Mouse (Mus musculus): Measurements from ENCODE around the gene Dgat2. TPM values are rescaled to one million over a fixed set of nuclear protein-coding genes. Genes with fewer than 3 reads are reported as not detected.
A peak's percentile ranks its signal among the peaks of the same experiment; 100 is the strongest.

The Dgat2 gene
- polyA plus RNA-seq, 1 experiment from 2014 or later = 9.7 TPM

DNA sequence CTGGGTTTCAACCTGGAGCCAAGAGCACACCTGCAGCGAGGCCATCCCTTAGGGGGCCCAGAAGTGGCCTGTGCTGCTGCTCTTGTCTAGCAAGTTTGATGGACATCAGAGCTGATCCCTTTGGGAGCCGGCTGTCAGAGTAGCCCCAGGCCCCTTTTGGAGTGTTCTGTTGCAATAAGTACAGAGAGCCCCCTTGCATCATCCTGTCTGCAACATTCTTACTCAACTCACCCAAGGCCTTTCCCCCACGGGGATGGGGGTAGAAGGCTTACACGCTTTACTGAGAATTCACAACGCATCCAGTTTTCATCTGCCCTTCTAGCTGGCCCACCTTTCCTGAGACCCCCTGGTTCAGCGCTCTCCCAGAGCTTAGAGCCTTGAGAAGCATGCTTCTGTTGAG is 6.1 kb upstream of the Dgat2 start:
- WGBS = 81% methylated on average over 6 of the region's 6 CpGs
- ATAC-seq (ENCODE audit: low FRiP score, low read depth) = no peak
- H3K9ac ChIP-seq (replicated peaks) = no peak overlapping the region
- H3K4me3 ChIP-seq = no peak overlapping the region
- no peaks in the 10 kb centered on the region for H3K36me3 ChIP-seq
- peaks cover 8% of the 10 kb centered on the region for H3K27me3 ChIP-seq
- no peak overlapping the region for H3K27ac ChIP-seq (replicated peaks)
- no peaks in the 10 kb centered on the region for H3K9me3 ChIP-seq
- H3K4me2 ChIP-seq (replicated peaks) = no peak overlapping the region
- H3K4me1 ChIP-seq = peaks cover 3% of the 10 kb centered on the region; the same call in 1 of the 2 replicates

DNA sequence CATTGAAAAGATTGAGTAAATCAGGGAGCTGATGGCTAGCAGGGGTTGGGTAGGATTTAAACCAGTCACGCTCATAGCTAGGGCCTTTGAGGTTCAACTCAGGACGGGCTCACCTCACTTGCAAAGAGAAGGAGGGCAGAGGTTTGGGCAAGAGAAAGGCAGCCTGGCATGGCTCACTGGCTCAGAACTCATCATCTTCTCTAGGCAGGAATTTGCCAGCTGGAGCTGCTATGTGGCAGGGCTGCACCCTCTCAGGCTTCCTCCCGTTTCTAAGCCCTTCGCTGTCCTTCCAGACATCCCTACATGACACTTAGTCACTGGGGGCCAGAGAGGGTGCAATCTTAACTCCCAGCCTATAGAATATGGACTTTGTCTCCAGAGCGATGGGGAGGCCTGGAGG is 4.9 kb upstream of the Dgat2 start:
- H3K4me3 ChIP-seq = no peak overlapping the region
- H3K4me2 ChIP-seq (replicated peaks) = no peak overlapping the region
- H3K4me1 ChIP-seq = peaks cover 10% of the 10 kb centered on the region; the same call in 1 of the 2 replicates
- ATAC-seq (ENCODE audit: low FRiP score, low read depth) = no peak
- no peaks in the 10 kb centered on the region for H3K9me3 ChIP-seq
- 81% methylated on average over 5 of the region's 5 CpGs for WGBS
- no peak overlapping the region for H3K27ac ChIP-seq (replicated peaks)
- no peaks in the 10 kb centered on the region for H3K36me3 ChIP-seq
- H3K27me3 ChIP-seq = peaks cover 13% of the 10 kb centered on the region
- H3K9ac ChIP-seq (replicated peaks) = no peak overlapping the region

GRCm38 (mm10) chr7:99185405-99185804 is 2.9 kb upstream of the Dgat2 start:
- Histone ChIP-seq H3K9me3 (no peaks in the 10 kb centered on the region), H3K4me3 (no peak overlapping the region), H3K9ac (replicated peaks) (no peak overlapping the region), H3K27me3 (peaks cover 28% of the 10 kb centered on the region), H3K4me2 (replicated peaks) (no peak overlapping the region), H3K27ac (replicated peaks) (no peak overlapping the region), H3K36me3 (no peaks in the 10 kb centered on the region), H3K4me1 (peaks cover 16% of the 10 kb centered on the region; the same call in 1 of the 2 replicates)
- WGBS = 89% methylated on average over 3 of the region's 3 CpGs
- ATAC-seq (ENCODE audit: low FRiP score, low read depth) = no peak

DNA sequence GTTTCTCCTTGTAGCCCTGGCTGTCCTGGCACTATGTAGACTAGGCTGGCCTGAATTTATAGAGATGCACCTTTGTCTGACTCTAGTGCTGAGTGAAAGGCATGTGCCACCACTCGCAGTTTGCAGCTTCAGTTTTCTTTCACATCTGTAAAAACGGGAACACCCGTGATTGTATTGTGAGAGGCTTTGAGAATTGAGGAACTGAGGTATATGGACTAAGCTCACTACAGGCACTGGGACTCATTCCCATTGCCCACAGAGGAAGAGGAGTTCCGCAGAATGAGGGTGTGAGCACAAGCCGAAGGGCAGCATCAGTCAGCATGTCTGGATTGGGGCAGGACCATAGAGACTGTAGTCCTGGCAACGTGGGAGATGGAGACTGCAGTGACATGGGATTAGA is 1.2 kb upstream of the Dgat2 start:
- Histone ChIP-seq H3K27ac (replicated peaks) (no peak overlapping the region), H3K36me3 (no peaks in the 10 kb centered on the region), H3K4me1 (peaks cover 16% of the 10 kb centered on the region; the same call in 1 of the 2 replicates), H3K9me3 (no peaks in the 10 kb centered on the region), H3K9ac (replicated peaks) (no peak overlapping the region), H3K4me2 (replicated peaks) (no peak overlapping the region), H3K4me3 (no peak overlapping the region), H3K27me3 (peaks cover 38% of the 10 kb centered on the region)
- no peak for ATAC-seq (ENCODE audit: low FRiP score, low read depth)
- 67% methylated on average over 6 of the region's 6 CpGs for WGBS

DNA sequence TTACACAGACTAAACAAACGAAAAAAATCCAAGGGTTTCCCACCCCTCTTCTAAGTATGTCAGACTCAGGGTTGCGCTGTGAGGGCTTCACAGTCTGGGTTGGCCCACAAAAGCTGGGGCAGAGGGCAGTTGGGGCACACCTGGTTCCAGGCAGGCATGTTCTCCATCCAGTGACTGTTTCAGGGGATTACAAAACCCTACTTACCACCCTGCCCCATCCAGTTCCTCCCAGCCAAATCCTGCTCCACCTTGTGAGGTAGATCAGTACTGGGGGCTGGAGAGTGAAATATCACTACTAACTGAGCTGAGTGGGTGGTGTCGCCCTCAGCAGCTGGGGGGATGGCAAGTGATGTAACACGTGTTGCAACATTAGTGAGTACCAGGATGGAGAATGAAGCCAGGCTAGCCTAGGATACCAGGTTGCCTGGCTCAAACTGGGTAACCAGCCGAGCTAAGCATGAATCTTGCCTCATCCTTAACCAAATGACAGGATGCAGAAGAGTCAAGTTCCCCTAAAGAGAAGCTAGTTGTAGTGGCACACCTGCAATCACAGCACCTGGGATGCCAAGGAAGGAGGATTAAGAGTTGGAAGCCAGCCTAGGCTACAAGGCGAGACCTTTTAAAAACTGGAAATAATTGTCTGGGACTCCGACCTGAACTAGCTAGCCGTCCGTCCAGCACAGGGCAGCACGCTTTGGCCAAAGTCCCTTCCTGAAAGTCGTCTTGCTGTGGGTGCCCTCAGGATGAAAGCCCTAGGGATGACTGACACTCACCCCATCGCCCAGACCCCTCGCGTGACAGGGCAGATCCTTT is 694 bp downstream of the Dgat2 start:
- peak overlapping the region; percentile 69 for H3K4me3 ChIP-seq
- H3K4me2 ChIP-seq (replicated peaks) = peak overlapping the region; percentile 77
- no peaks in the 10 kb centered on the region for H3K36me3 ChIP-seq
- peak overlapping the region; percentile 76 for H3K9ac ChIP-seq (replicated peaks)
- H3K4me1 ChIP-seq = peaks cover 22% of the 10 kb centered on the region; the same call in 1 of the 2 replicates
- H3K9me3 ChIP-seq = no peaks in the 10 kb centered on the region
- ATAC-seq (ENCODE audit: low FRiP score, low read depth) = no peak
- H3K27ac ChIP-seq (replicated peaks) = no peak overlapping the region
- 21% methylated on average over 14 of the region's 14 CpGs for WGBS
- H3K27me3 ChIP-seq = peaks cover 38% of the 10 kb centered on the region

DNA sequence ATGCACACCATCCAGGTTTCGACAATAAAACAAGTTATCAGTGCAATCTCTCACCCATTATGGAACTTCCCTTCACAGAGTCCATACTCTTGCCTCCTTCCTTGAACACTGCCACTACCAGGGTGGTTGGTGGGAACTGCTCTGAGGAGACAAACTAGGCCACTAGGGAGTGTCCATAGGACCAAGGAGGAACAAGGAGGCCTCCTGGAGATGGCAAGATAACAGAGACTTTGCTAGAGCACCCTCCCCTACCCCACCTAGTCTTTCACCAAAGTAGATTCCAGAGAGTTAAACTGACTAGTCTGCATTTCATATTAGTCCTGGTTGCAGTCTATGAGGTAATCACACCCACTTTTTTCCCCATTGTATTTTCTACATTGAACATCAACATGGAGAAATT is 2.4 kb downstream of the Dgat2 start:
- Histone ChIP-seq H3K36me3 (no peaks in the 10 kb centered on the region), H3K9me3 (no peaks in the 10 kb centered on the region), H3K27me3 (peaks cover 38% of the 10 kb centered on the region), H3K4me2 (replicated peaks) (no peak overlapping the region), H3K4me1 (peaks cover 22% of the 10 kb centered on the region; the same call in 1 of the 2 replicates), H3K27ac (replicated peaks) (no peak overlapping the region), H3K4me3 (no peak overlapping the region), H3K9ac (replicated peaks) (no peak overlapping the region)
- 94% methylated on average over 1 of the region's 1 CpGs for WGBS
- no peak for ATAC-seq (ENCODE audit: low FRiP score, low read depth)

DNA sequence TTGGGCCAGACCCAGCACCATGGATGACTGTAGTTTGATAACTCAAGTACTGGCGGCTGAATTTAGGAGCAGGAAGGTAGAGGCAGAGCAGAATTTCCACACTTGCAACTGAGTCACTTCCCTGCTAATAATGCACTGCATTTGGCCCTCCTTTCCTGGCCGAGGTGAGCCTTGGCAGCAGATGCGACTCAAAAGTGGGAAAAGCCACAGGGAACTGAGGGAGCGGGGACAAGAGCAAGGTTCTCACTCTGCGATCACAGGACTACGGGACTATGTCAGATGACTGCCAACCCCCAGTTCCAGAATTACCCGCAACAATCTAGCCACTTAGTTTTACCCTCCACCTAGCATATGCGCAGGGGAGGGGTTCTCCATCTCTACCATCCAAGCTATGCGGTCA is 3.2 kb downstream of the Dgat2 start:
- 90% methylated on average over 9 of the region's 9 CpGs for WGBS
- Histone ChIP-seq H3K36me3 (no peaks in the 10 kb centered on the region), H3K4me2 (replicated peaks) (no peak overlapping the region), H3K4me3 (no peak overlapping the region), H3K9ac (replicated peaks) (no peak overlapping the region), H3K27me3 (peaks cover 37% of the 10 kb centered on the region), H3K27ac (replicated peaks) (no peak overlapping the region), H3K4me1 (peaks cover 22% of the 10 kb centered on the region; the same call in 1 of the 2 replicates), H3K9me3 (no peaks in the 10 kb centered on the region)
- no peak for ATAC-seq (ENCODE audit: low FRiP score, low read depth)

GRCm38 (mm10) chr7:99177386-99177785 is 5.1 kb downstream of the Dgat2 start:
- Histone ChIP-seq H3K36me3 (no peaks in the 10 kb centered on the region), H3K4me2 (replicated peaks) (no peak overlapping the region), H3K27ac (replicated peaks) (no peak overlapping the region), H3K4me1 (peaks cover 12% of the 10 kb centered on the region; the same call in 1 of the 2 replicates), H3K27me3 (peaks cover 25% of the 10 kb centered on the region), H3K4me3 (no peak overlapping the region), H3K9ac (replicated peaks) (no peak overlapping the region), H3K9me3 (no peaks in the 10 kb centered on the region)
- no peak for ATAC-seq (ENCODE audit: low FRiP score, low read depth)
- 66% methylated on average over 5 of the region's 5 CpGs for WGBS

GRCm38 (mm10) chr7:99175666-99176065 is 6.9 kb downstream of the Dgat2 start:
- H3K27ac ChIP-seq (replicated peaks) = no peak overlapping the region
- no peak for ATAC-seq (ENCODE audit: low FRiP score, low read depth)
- WGBS = 95% methylated on average over 9 of the region's 9 CpGs
- H3K4me3 ChIP-seq = no peak overlapping the region
- no peaks in the 10 kb centered on the region for H3K9me3 ChIP-seq
- H3K9ac ChIP-seq (replicated peaks) = no peak overlapping the region
- 0 out of 2 replicates have a peak, but pooled peaks cover 6% of the 10 kb centered on the region for H3K4me1 ChIP-seq
- H3K27me3 ChIP-seq = peaks cover 12% of the 10 kb centered on the region
- H3K36me3 ChIP-seq = no peaks in the 10 kb centered on the region
- no peak overlapping the region for H3K4me2 ChIP-seq (replicated peaks)

- 92% methylated on average over 11 of the region's 11 CpGs for WGBS
- no peak overlapping the region for H3K9ac ChIP-seq (replicated peaks)
- no peak overlapping the region for H3K27ac ChIP-seq (replicated peaks)
- H3K9me3 ChIP-seq = no peaks in the 10 kb centered on the region
- H3K4me3 ChIP-seq = no peak overlapping the region
- H3K36me3 ChIP-seq = no peaks in the 10 kb centered on the region
- H3K4me2 ChIP-seq (replicated peaks) = no peak overlapping the region
- H3K4me1 ChIP-seq = 0 out of 2 replicates have a peak, but pooled peaks cover 6% of the 10 kb centered on the region
- peaks cover 9% of the 10 kb centered on the region; the same call in 1 of the 2 replicates for H3K27me3 ChIP-seq
- no peak for ATAC-seq (ENCODE audit: low FRiP score, low read depth)
These were observed 7.4 kb downstream of the Dgat2 start for GRCm38 (mm10) chr7:99175118-99175517.

DNA sequence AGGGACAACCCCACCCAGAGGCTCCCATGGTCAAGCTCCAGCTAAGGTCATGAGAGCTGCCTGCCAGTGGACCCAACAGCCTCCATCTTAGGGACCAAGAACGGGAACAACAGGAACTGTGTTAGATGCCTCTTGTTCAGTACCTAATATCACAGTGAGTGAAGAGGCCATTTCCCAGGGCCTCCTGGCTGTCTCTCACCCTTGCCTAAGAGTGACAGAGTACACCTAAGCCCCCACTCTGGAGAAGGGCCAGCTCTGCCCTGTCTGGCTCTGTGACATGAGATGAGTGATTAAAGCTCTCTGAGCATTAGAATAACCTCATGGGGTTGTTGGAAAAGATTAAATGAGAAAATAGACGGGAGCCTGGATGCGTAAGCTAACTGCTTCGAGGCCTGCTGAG is 8.5 kb downstream of the Dgat2 start:
- Histone ChIP-seq H3K27ac (replicated peaks) (no peak overlapping the region), H3K9ac (replicated peaks) (no peak overlapping the region), H3K4me2 (replicated peaks) (no peak overlapping the region), H3K4me3 (no peak overlapping the region), H3K4me1 (0 out of 2 replicates have a peak, but pooled peaks cover 6% of the 10 kb centered on the region), H3K27me3 (no peaks in the 10 kb centered on the region), H3K36me3 (no peaks in the 10 kb centered on the region), H3K9me3 (no peaks in the 10 kb centered on the region)
- 91% methylated on average over 4 of the region's 4 CpGs for WGBS
- ATAC-seq (ENCODE audit: low FRiP score, low read depth) = no peak

- no peaks in the 10 kb centered on the region for H3K9me3 ChIP-seq
- H3K4me2 ChIP-seq (replicated peaks) = no peak overlapping the region
- no peak overlapping the region for H3K27ac ChIP-seq (replicated peaks)
- H3K36me3 ChIP-seq = no peaks in the 10 kb centered on the region
- no peak overlapping the region for H3K9ac ChIP-seq (replicated peaks)
- no peaks in the 10 kb centered on the region for H3K27me3 ChIP-seq
- ATAC-seq (ENCODE audit: low FRiP score, low read depth) = no peak
- no peak overlapping the region for H3K4me3 ChIP-seq
- 0 out of 2 replicates have a peak, but pooled peaks cover 6% of the 10 kb centered on the region for H3K4me1 ChIP-seq
- WGBS = 93% methylated on average over 6 of the region's 6 CpGs
These were observed 9.6 kb downstream of the Dgat2 start for GRCm38 (mm10) chr7:99172898-99173297.

All from midbrain, embryonic 12.5 days (tissue).